Mouse (Mus musculus): Measurements from ENCODE around the gene Unk.

- no peak; a peak in 1 of 4 replicates for TF ChIP-seq POLR2A (IDR thresholded peaks at IDR 0.05; ENCODE audit: control insufficient read depth in 1 of 2, insufficient read depth in 1 of 2, low read depth in 1 of 2, low read length in 2 of 2, poor library complexity in 1 of 2)
- TF ChIP-seq CTCF (IDR thresholded peaks at IDR 0.05 in 2 of 3, conservative IDR thresholded peaks at IDR 0.05 in 1 of 3; ENCODE audit: control insufficient read depth in 1 of 3, insufficient read depth in 1 of 3, low read depth in 2 of 3, low read length in 3 of 3, poor library complexity in 1 of 3, severe bottlenecking in 1 of 3) = no peak
- no peak for TF ChIP-seq MAX (IDR thresholded peaks at IDR 0.05; ENCODE audit: low read length)
- TF ChIP-seq GATA1 (IDR thresholded peaks at IDR 0.05; ENCODE audit: low read depth, low read length) = no peak
- TF ChIP-seq NRF1 (IDR thresholded peaks at IDR 0.05; ENCODE audit: insufficient read depth, low read depth, low read length, poor library complexity, severe bottlenecking) = no peak
- no peak for TF ChIP-seq POLR2AphosphoS2 (IDR thresholded peaks at IDR 0.05; ENCODE audit: low read length)
- no peak; a peak in 1 of 4 replicates for TF ChIP-seq EP300 (IDR thresholded peaks at IDR 0.05; ENCODE audit: low read depth in 1 of 2, low read length in 2 of 2)
These were observed 846 bp upstream of the Unk start for GRCm38 (mm10) chr11:116029086-116029865.

All from MEL (cell line).